Mouse (Mus musculus): ENCODE measurements around the gene Ints7. TPM values are rescaled to one million over a fixed set of nuclear protein-coding genes. Genes with fewer than 3 reads are reported as not detected.

Ints7 gene
- total and polyA plus RNA-seq, 2 experiments from 2014 or later, result 26.3 to 41.3 TPM

- Histone ChIP-seq H3K27me3 (ENCODE audit: insufficient read depth, low read length) (no peaks in the 10 kb centered on the region), H3K36me3 (ENCODE audit: insufficient read depth, low read length) (no peaks in the 10 kb centered on the region), H3K27ac (no peak overlapping the region), H3K4me2 (ENCODE audit: low read depth, low read length) (no peak overlapping the region), H3K9me3 (ENCODE audit: low read length) (no peaks in the 10 kb centered on the region), H3K4me1 (ENCODE audit: insufficient read depth, low read length) (no peaks in the 10 kb centered on the region), H3K9ac (replicated peaks; ENCODE audit: low read length) (no peak overlapping the region), H3K4me3 (ENCODE audit: low read length) (no peak overlapping the region)
- TF ChIP-seq CTCF (IDR thresholded peaks at IDR 0.05; ENCODE audit: low read depth), result no peak
- DNase-seq (ENCODE audit: low spot score) (no peak), ATAC-seq (no peak)
- WGBS, result 67% methylated on average over 3 of the region's 3 CpGs
These were observed 63.9 kb downstream of the Ints7 start for GRCm38 (mm10) chr1:191639200-191639807.

GRCm38 (mm10) chr1:191640146-191640545, 64.7 kb downstream of the Ints7 start:
- Histone ChIP-seq H3K27me3 (ENCODE audit: insufficient read depth, low read length) (no peaks in the 10 kb centered on the region), H3K36me3 (ENCODE audit: insufficient read depth, low read length) (no peaks in the 10 kb centered on the region), H3K27ac (no peak overlapping the region), H3K4me3 (ENCODE audit: low read length) (no peak overlapping the region), H3K4me1 (ENCODE audit: insufficient read depth, low read length) (no peaks in the 10 kb centered on the region), H3K9me3 (ENCODE audit: low read length) (no peaks in the 10 kb centered on the region), H3K4me2 (ENCODE audit: low read depth, low read length) (no peak overlapping the region), H3K9ac (replicated peaks; ENCODE audit: low read length) (no peak overlapping the region)
- DNase-seq (ENCODE audit: low spot score) (no peak), ATAC-seq (no peak)
- TF ChIP-seq CTCF (IDR thresholded peaks at IDR 0.05; ENCODE audit: low read depth), result no peak
- WGBS, result 81% methylated on average over 2 of the region's 2 CpGs

- 68% methylated on average over 3 of the region's 3 CpGs for WGBS
- no peaks in the 10 kb centered on the region for H3K36me3 ChIP-seq (ENCODE audit: insufficient read depth, low read length)
- no peaks in the 10 kb centered on the region for H3K4me1 ChIP-seq (ENCODE audit: insufficient read depth, low read length)
- ATAC-seq (no peak), DNase-seq (ENCODE audit: low spot score) (no peak)
- no peak overlapping the region for H3K4me2 ChIP-seq (ENCODE audit: low read depth, low read length)
- H3K4me3 ChIP-seq (ENCODE audit: low read length), result no peak overlapping the region
- H3K27me3 ChIP-seq (ENCODE audit: insufficient read depth, low read length), result no peaks in the 10 kb centered on the region
- no peak overlapping the region for H3K27ac ChIP-seq
- TF ChIP-seq CTCF (IDR thresholded peaks at IDR 0.05; ENCODE audit: low read depth), result no peak
- no peaks in the 10 kb centered on the region for H3K9me3 ChIP-seq (ENCODE audit: low read length)
- H3K9ac ChIP-seq (replicated peaks; ENCODE audit: low read length), result no peak overlapping the region
These were observed 65.4 kb downstream of the Ints7 start for GRCm38 (mm10) chr1:191640848-191641247.

- ATAC-seq (no peak), DNase-seq (ENCODE audit: low spot score) (no peak)
- no peak overlapping the region for H3K4me2 ChIP-seq (ENCODE audit: low read depth, low read length)
- H3K4me1 ChIP-seq (ENCODE audit: insufficient read depth, low read length), result no peaks in the 10 kb centered on the region
- H3K27me3 ChIP-seq (ENCODE audit: insufficient read depth, low read length), result no peaks in the 10 kb centered on the region
- no peak overlapping the region for H3K27ac ChIP-seq
- 11% methylated on average over 2 of the region's 2 CpGs for WGBS
- no peaks in the 10 kb centered on the region for H3K36me3 ChIP-seq (ENCODE audit: insufficient read depth, low read length)
- no peaks in the 10 kb centered on the region for H3K9me3 ChIP-seq (ENCODE audit: low read length)
- no peak for TF ChIP-seq CTCF (IDR thresholded peaks at IDR 0.05; ENCODE audit: low read depth)
- H3K4me3 ChIP-seq (ENCODE audit: low read length), result no peak overlapping the region
- no peak overlapping the region for H3K9ac ChIP-seq (replicated peaks; ENCODE audit: low read length)
These were observed 66.0 kb downstream of the Ints7 start for GRCm38 (mm10) chr1:191641438-191641837.

GRCm38 (mm10) chr1:191642903-191643302, 67.5 kb downstream of the Ints7 start:
- WGBS, result 53% methylated on average over 4 of the region's 4 CpGs
- no peak overlapping the region for H3K27ac ChIP-seq
- no peaks in the 10 kb centered on the region for H3K36me3 ChIP-seq (ENCODE audit: insufficient read depth, low read length)
- no peak overlapping the region for H3K4me3 ChIP-seq (ENCODE audit: low read length)
- TF ChIP-seq CTCF (IDR thresholded peaks at IDR 0.05; ENCODE audit: low read depth), result no peak
- H3K4me1 ChIP-seq (ENCODE audit: insufficient read depth, low read length), result no peaks in the 10 kb centered on the region
- DNase-seq (ENCODE audit: low spot score), result no peak
- no peak overlapping the region for H3K9ac ChIP-seq (replicated peaks; ENCODE audit: low read length)
- no peak for ATAC-seq
- H3K4me2 ChIP-seq (ENCODE audit: low read depth, low read length), result no peak overlapping the region
- no peaks in the 10 kb centered on the region for H3K9me3 ChIP-seq (ENCODE audit: low read length)
- H3K27me3 ChIP-seq (ENCODE audit: insufficient read depth, low read length), result no peaks in the 10 kb centered on the region

GRCm38 (mm10) chr1:191645921-191646320, 70.5 kb downstream of the Ints7 start:
- no peaks in the 10 kb centered on the region for H3K36me3 ChIP-seq (ENCODE audit: insufficient read depth, low read length)
- no peak for TF ChIP-seq CTCF (IDR thresholded peaks at IDR 0.05; ENCODE audit: low read depth)
- 49% methylated on average over 8 of the region's 8 CpGs for WGBS
- no peak overlapping the region for H3K9ac ChIP-seq (replicated peaks; ENCODE audit: low read length)
- H3K9me3 ChIP-seq (ENCODE audit: low read length), result no peaks in the 10 kb centered on the region
- H3K4me3 ChIP-seq (ENCODE audit: low read length), result no peak overlapping the region
- H3K27me3 ChIP-seq (ENCODE audit: insufficient read depth, low read length), result no peaks in the 10 kb centered on the region
- ATAC-seq, result no peak
- no peak overlapping the region for H3K27ac ChIP-seq
- H3K4me2 ChIP-seq (ENCODE audit: low read depth, low read length), result no peak overlapping the region
- DNase-seq (ENCODE audit: low spot score), result no peak
- H3K4me1 ChIP-seq (ENCODE audit: insufficient read depth, low read length), result no peaks in the 10 kb centered on the region

GRCm38 (mm10) chr1:191647590-191647989, 72.2 kb downstream of the Ints7 start:
- DNase-seq (ENCODE audit: low spot score) (no peak), ATAC-seq (no peak)
- no peak for TF ChIP-seq CTCF (IDR thresholded peaks at IDR 0.05; ENCODE audit: low read depth)
- no peaks in the 10 kb centered on the region for H3K4me1 ChIP-seq (ENCODE audit: insufficient read depth, low read length)
- H3K4me3 ChIP-seq (ENCODE audit: low read length), result no peak overlapping the region
- no peak overlapping the region for H3K27ac ChIP-seq
- H3K9me3 ChIP-seq (ENCODE audit: low read length), result no peaks in the 10 kb centered on the region
- no peak overlapping the region for H3K4me2 ChIP-seq (ENCODE audit: low read depth, low read length)
- no peak overlapping the region for H3K9ac ChIP-seq (replicated peaks; ENCODE audit: low read length)
- H3K27me3 ChIP-seq (ENCODE audit: insufficient read depth, low read length), result no peaks in the 10 kb centered on the region
- no peaks in the 10 kb centered on the region for H3K36me3 ChIP-seq (ENCODE audit: insufficient read depth, low read length)
- WGBS, result 84% methylated on average over 3 of the region's 3 CpGs
